Mouse (Mus musculus) embryo, embryonic 9.5 days (tissue): ENCODE data around the gene Cnot6.
A peak's percentile ranks its signal among the peaks of the same experiment; 100 is the strongest.

ENCODE experiments used
- DNase-seq: peaks from one replicate; pipeline ENCODE4 v3.0.0-alpha.2; 2017; ENCODE audit errors: extremely low spot score

Gene Cnot6

GRCm38 (mm10) chr11:49712555-49713335, at the start of gene Cnot6:
Gene Cnot6, minus strand, starts transcription at chr11:49712723.
- DNase-seq: peak; percentile 99

- DNase-seq: no peak
Measured at GRCm38 (mm10) chr11:49761130-49761529, 48.6 kb upstream of the Cnot6 start.

DNA sequence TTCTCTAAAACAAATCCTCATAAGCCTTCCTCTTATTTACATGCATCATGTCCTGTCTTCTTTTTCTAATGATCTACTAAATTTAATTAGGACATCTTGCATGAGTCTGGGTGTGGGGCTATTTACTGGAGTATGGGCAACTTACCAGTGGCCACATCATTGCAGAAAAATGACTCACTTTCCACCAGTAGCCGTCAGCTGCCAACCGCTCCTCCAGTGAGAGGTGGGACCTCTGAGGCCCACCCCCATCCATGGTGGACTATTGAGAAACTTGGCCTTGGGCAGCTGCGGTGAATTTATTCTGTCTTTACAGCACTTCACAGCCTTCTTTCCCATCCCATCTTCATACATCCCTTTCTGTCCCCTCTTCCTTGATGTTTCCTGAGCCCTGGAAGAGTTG, 45.6 kb upstream of the Cnot6 start:
- no peak for DNase-seq

- DNase-seq: no peak
Measured at GRCm38 (mm10) chr11:49754958-49755665, 42.6 kb upstream of the Cnot6 start.

DNA sequence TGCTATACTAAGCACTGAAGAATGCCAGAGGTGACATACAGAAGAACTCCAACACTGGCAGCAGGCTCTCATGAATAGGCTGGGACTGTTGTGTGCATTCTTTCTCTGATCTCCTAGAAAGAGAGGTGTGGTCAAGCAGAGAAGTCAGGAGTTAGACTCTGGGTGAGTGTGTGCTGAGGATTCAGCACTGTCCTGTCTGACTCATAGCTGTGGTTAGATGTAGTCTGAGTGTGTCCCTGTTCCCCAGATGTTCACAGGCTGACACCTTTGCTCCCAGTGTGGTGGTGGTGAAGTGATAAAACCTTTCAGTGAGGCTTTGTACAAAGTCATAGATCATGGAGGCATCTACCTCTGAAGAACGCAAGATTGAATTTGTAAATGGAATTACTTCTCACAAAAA, 34.2 kb upstream of the Cnot6 start:
- no peak for DNase-seq

- no peak for DNase-seq
Measured at GRCm38 (mm10) chr11:49745839-49746238, 33.3 kb upstream of the Cnot6 start.

DNA sequence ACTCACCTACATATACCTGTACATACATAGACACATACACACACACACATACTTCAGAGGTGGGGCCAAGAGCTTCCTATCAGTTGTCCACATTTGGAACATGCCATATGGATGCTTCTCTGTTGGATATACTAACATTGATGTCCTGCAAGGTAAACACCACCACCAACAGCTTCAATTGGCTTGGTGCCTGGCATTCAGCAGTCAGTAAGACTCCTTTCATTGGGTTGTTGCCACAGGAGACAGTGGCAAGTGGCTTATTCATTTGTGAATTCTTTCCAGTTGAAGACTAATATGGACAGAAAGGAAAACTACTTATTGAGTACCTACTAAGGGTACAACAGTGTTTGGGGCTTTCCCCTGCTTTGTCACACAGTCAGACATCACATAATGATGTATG, 32.5 kb upstream of the Cnot6 start:
- DNase-seq: no peak

- no peak for DNase-seq
Measured at GRCm38 (mm10) chr11:49743634-49744033, 31.1 kb upstream of the Cnot6 start.

- DNase-seq: no peak
Measured at GRCm38 (mm10) chr11:49742248-49742647, 29.7 kb upstream of the Cnot6 start.

- no peak for DNase-seq
Measured at GRCm38 (mm10) chr11:49739776-49740175, 27.3 kb upstream of the Cnot6 start.

GRCm38 (mm10) chr11:49738659-49739406, 26.3 kb upstream of the Cnot6 start:
- no peak for DNase-seq

- no peak for DNase-seq
Measured at GRCm38 (mm10) chr11:49737625-49738024, 25.1 kb upstream of the Cnot6 start.

DNA sequence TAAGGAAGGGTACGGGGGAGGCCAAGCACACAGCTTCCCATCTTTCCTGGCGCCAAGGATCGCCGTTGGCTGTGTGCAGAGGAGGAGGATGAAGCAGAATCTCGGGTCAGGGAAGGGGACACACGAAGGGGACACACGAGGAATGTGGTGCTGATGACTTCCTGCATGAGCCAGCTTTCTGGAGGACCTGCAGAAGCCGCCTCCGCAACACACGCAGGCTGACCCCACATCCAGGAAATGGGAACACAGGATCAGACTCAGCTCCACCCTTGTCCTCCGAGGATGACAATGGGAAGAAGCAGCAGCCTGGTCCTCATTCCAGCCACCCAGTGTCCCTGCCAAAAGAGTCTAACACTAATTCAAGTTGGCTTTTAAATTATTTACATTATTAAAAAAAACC, 22.2 kb upstream of the Cnot6 start:
- no peak for DNase-seq

- DNase-seq: no peak
Measured at GRCm38 (mm10) chr11:49730275-49730948, 17.9 kb upstream of the Cnot6 start.

- peak; percentile 45 for DNase-seq
Measured at GRCm38 (mm10) chr11:49727877-49728276, 15.4 kb upstream of the Cnot6 start.

DNA sequence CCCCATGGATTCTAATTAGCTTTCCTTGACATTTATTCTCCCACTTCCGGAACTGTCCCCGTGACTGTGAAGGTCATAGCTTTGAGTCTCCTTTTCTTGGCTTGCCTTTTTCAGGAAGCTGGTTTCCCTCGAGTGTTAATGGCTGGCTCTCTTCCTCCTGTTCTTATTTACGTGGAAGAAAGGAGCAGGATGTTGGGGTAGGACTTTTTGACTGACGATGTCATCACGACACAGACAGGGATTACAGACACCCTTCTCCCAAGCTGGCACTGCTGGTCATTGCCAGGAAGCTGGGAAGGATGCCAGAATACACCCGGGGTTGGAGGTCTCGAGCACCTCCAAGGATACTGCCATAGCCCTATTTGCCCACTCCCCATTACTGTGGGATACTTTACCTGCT, 14.3 kb upstream of the Cnot6 start:
- DNase-seq: no peak

GRCm38 (mm10) chr11:49724676-49725075, 12.2 kb upstream of the Cnot6 start:
- DNase-seq: no peak

DNA sequence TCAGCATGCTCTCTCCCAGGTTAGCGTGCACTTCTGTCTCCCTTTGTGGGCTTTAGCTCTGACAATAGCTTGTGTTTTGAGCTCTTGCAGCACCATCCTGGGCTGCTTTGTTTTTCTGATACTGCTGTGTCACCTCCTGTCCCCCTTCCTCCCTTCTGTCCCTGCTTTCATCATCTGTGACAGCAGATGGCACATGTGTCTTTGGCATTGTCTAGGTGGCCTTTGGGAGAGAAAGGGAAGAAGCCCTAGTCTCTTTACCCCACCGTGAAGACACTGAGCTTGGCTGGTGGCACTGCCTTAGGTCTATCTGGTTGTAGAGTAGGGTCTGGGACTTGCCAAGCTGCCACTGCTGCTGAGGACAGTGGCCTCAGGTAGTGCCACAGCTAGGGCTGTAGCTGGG, 10.8 kb upstream of the Cnot6 start:
- DNase-seq: no peak

DNA sequence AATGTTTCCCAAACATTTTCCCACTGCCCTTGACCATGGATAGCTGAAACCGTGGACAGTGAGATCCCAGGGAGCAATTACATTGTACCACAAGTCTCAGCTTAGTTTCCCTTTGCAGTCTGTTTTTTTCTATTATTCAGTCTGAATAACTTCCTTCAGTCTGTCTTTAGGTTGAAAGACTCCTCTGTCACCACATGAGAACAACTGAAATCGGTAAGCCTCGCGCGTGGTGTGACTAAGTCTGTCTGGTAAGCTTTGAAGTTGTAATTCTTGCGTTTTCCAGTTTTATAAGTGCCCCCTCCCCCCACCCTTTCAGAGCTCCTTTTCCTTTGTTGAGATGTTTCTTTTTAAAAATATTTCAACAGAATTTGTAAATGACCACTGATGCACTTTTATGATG, 10.2 kb upstream of the Cnot6 start:
- no peak for DNase-seq

GRCm38 (mm10) chr11:49721358-49721757, 8.8 kb upstream of the Cnot6 start:
- no peak for DNase-seq

DNA sequence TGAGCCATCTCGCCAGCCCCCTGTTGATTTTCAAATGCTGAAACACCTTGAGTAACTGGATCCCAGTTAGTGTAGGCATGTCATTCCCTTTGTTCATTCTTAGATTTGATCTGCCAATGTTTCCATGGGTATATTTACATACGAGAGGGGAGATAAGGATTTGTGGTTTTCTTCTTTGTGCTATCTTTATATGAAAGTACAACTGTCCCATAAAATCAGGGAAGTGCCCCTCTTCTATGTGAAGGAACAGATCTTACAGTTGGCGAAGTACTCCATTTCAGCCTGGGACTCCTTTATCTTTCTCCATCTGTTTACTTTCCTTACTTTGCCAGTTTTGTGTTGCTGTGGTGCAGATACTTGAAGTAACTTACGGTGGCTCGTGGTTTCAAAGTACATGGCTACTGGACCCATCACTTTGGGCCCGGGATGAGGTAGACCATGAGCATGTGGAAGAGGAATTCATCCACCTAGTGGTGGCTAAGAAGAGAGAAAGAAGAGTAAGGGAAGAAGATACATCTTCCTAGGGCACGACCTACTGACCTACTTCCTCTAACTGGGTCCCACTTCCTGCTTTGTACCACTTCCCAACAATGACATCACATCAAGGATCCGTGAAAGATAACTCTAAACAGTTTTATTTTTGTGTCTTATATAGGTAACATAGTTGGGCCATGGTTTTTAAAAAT, 7.1 kb upstream of the Cnot6 start:
- DNase-seq: no peak
